Mouse (Mus musculus) thymus, adult 2 months (tissue): Measurements from ENCODE around the gene Igfbpl1.

Experiments used
- CTCF ChIP-seq: fragments of 200-500 bp; IDR thresholded peaks from 2 replicates; pipeline ENCODE4 v1.5.1; 2012; ENCODE audit warnings: mild to moderate bottlenecking, control low read depth, low read length, moderate library complexity, borderline replicate concordance; ENCODE audit not compliant: control insufficient read depth, poor library complexity, insufficient read depth; ENCODE audit errors: extremely low read depth
- POLR2A ChIP-seq: fragments of 200-500 bp; IDR thresholded peaks from 2 replicates; pipeline ENCODE4 v1.6.1; 2012; ENCODE audit warnings: mild to moderate bottlenecking, low read length, control low read depth, moderate library complexity; ENCODE audit not compliant: control insufficient read depth, poor library complexity, insufficient read depth; ENCODE audit errors: extremely low read depth

DNA sequence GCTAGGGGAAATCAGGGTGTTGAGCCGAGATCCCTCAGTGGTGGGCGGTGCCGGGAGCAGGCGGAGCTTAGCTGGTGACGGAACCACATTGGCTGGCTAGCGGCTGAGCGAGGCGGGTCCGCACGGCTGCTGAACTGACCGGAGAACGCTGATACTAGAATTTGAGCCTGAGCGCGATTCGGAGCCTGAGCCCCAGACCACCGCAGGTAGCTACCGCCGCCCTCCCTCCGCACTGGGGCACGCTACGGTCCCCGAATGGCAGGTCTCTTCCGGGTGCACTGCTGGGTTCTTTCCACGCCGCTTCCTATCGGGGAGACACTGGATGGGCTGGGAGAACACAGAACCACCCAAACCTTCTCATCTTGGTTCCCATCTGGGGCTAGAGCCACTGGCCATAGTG, 27.8 kb downstream of the Igfbpl1 start, which contains the start of gene Aldh1b1:
- TF ChIP-seq CTCF (no peak), POLR2A (no peak)
